Mouse (Mus musculus) stomach, embryonic 15.5 days (tissue): ENCODE measurements around the gene Kank4. TPM values are rescaled to one million over a fixed set of nuclear protein-coding genes. Genes with fewer than 3 reads are reported as not detected.

Experiments
- ATAC-seq: fragments of 200-750 bp; cut with Nextera tagmentation; 2 replicates; pipeline ENCODE4 v1.8.0; 2017; ENCODE audit warnings: low read depth, moderate number of reproducible peaks, moderate TSS enrichment; ENCODE audit not compliant: insufficient read depth, low FRiP score
- H3K27ac ChIP-seq: fragments of 300-500 bp; sonication (generic); 2 replicates; pipeline ENCODE4 v1.5.1; 2015; ENCODE audit warnings: mild to moderate bottlenecking, inconsistent platforms
- H3K27me3 ChIP-seq: fragments of 300-500 bp; sonication (generic); replicated peaks from 2 replicates; pipeline ENCODE4 v1.6.1; 2015; ENCODE audit warnings: inconsistent platforms
- H3K36me3 ChIP-seq: fragments of 300-500 bp; sonication (generic); 2 replicates; pipeline ENCODE4 v1.6.1; 2015; ENCODE audit warnings: inconsistent platforms
- H3K4me1 ChIP-seq: fragments of 300-500 bp; sonication (generic); 2 replicates; pipeline ENCODE4 v1.6.1; 2015; ENCODE audit warnings: inconsistent platforms
- H3K4me2 ChIP-seq: fragments of 300-500 bp; sonication (generic); 2 replicates; pipeline ENCODE4 v1.6.1; 2015; ENCODE audit warnings: mild to moderate bottlenecking, inconsistent platforms
- H3K4me3 ChIP-seq: fragments of 300-500 bp; sonication (generic); replicated peaks from 2 replicates; pipeline ENCODE4 v1.5.1; 2015; ENCODE audit warnings: inconsistent platforms
- H3K9ac ChIP-seq: fragments of 300-500 bp; sonication (generic); 2 replicates; pipeline ENCODE4 v1.6.1; 2015; ENCODE audit warnings: inconsistent platforms
- H3K9me3 ChIP-seq: fragments of 300-500 bp; sonication (generic); 2 replicates; pipeline ENCODE4 v1.6.1; 2016; ENCODE audit warnings: inconsistent platforms
- WGBS: fragments of 180-500 bp; shearing (Covaris S2); methylation state at CpG from one replicate; pipeline ENCODE4 v1.1.7; 2015; 5-methylcytosine and 5-hydroxymethylcytosine counted together
- polyA plus RNA-seq: library from polyadenylated mRNA; unstranded; fragments of >200 nt; fragmentation: Nextera tagmentation; extraction: Ambion mirVana; gene quantifications from 2 replicates; pipeline ENCODE4 v1.2.1, GENCODE M21; 2015

Kank4 gene
- polyA plus RNA-seq, 1 experiment from 2014 or later = 1.7 TPM

DNA sequence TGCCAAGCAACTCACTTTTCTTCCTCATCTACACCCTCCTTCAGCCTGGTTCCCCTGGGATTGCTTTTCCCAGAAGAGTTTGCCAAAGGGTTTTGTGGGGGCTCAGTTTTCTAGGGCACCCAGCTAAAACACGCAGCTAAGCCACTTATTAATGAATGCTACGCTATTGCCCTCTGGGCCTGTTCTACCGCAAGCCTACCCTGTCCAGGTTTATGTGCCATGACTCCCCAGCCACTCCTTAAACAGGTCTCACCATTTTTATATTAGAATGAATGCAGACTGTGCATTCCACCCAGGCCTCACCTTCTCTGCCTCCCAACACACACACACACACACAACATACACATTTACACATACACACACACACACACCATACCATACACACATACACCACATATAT is 5.7 kb upstream of the Kank4 start:
- Histone ChIP-seq H3K4me2 (no peak overlapping the region), H3K4me1 (peaks cover 6% of the 10 kb centered on the region; the same call in 1 of the 2 replicates), H3K9ac (no peak overlapping the region), H3K27me3 (no peaks in the 10 kb centered on the region), H3K36me3 (no peaks in the 10 kb centered on the region), H3K4me3 (no peak overlapping the region), H3K27ac (no peak overlapping the region), H3K9me3 (no peaks in the 10 kb centered on the region)
- WGBS = 68% methylated on average over 3 of the region's 3 CpGs
- ATAC-seq = no peak

GRCm38 (mm10) chr4:98822478-98822877 is 5.1 kb upstream of the Kank4 start:
- Histone ChIP-seq H3K4me3 (no peak overlapping the region), H3K36me3 (no peaks in the 10 kb centered on the region), H3K4me2 (no peak overlapping the region), H3K27ac (no peak overlapping the region), H3K4me1 (peaks cover 6% of the 10 kb centered on the region; the same call in 1 of the 2 replicates), H3K9me3 (no peaks in the 10 kb centered on the region), H3K9ac (no peak overlapping the region), H3K27me3 (no peaks in the 10 kb centered on the region)
- ATAC-seq = no peak
- WGBS = 60% methylated on average over 3 of the region's 3 CpGs

GRCm38 (mm10) chr4:98819216-98819755 is 1.9 kb upstream of the Kank4 start:
- H3K27ac ChIP-seq = no peak overlapping the region
- no peaks in the 10 kb centered on the region for H3K27me3 ChIP-seq
- no peak overlapping the region for H3K4me2 ChIP-seq
- WGBS = 69% methylated on average over 10 of the region's 10 CpGs
- no peak for ATAC-seq
- no peak overlapping the region for H3K4me3 ChIP-seq
- H3K4me1 ChIP-seq = peaks cover 13% of the 10 kb centered on the region
- no peaks in the 10 kb centered on the region for H3K9me3 ChIP-seq
- no peaks in the 10 kb centered on the region for H3K36me3 ChIP-seq
- no peak overlapping the region for H3K9ac ChIP-seq

DNA sequence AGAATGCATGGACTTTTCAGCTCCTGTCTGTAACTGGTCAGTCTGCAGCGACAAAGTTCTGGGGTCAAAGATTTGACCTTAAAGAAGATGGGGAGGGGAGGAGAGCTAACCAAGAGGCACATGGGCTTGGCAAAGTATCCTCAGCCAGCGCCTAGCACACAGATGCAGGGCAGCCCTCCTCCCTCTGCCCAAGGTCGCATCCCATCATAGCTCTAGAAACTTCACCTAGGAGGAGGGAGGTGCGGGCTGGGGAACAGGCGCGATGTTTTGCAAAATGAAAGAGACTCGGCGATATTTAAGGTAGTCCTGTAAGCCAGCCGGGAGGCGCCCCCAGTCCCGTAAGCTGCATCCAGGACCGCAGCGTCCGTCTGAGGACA is 542 bp downstream of the Kank4 start:
- H3K9ac ChIP-seq = peak overlapping the region; percentile 56; the same call in 1 of the 2 replicates
- H3K36me3 ChIP-seq = no peaks in the 10 kb centered on the region
- H3K9me3 ChIP-seq = no peaks in the 10 kb centered on the region
- peak overlapping the region; percentile 52; the same call in 1 of the 2 replicates for H3K27ac ChIP-seq
- peak overlapping the region; percentile 99 for H3K4me2 ChIP-seq
- H3K4me3 ChIP-seq = peak overlapping the region; percentile 67
- H3K4me1 ChIP-seq = peaks cover 13% of the 10 kb centered on the region
- no peak for ATAC-seq
- H3K27me3 ChIP-seq = no peaks in the 10 kb centered on the region
- 4% methylated on average over 14 of the region's 14 CpGs for WGBS

DNA sequence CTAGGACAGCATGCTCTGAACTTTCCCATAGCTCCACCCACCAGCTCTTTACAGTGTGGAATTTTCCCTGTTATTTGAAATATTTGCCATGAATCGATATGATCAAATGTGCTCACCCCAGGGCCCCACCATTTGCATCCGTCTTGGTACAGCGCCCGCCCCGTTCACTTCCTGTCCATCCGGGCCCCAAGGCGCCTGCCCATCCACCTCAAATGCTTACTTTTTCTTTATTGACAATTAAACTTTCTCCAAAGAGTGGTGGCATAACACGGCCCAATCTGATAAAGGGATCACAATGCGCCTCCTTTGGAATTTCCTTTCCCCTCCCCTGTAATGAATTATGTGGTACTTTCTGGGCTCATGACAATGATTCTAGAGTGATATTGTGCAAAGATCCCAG is 11.0 kb downstream of the Kank4 start:
- no peak for ATAC-seq
- no peaks in the 10 kb centered on the region for H3K9me3 ChIP-seq
- 75% methylated on average over 9 of the region's 9 CpGs for WGBS
- no peaks in the 10 kb centered on the region for H3K27me3 ChIP-seq
- no peak overlapping the region for H3K9ac ChIP-seq
- peaks cover 3% of the 10 kb centered on the region; the same call in 1 of the 2 replicates for H3K4me1 ChIP-seq
- no peak overlapping the region for H3K4me2 ChIP-seq
- no peak overlapping the region for H3K27ac ChIP-seq
- no peak overlapping the region for H3K4me3 ChIP-seq
- no peaks in the 10 kb centered on the region for H3K36me3 ChIP-seq

DNA sequence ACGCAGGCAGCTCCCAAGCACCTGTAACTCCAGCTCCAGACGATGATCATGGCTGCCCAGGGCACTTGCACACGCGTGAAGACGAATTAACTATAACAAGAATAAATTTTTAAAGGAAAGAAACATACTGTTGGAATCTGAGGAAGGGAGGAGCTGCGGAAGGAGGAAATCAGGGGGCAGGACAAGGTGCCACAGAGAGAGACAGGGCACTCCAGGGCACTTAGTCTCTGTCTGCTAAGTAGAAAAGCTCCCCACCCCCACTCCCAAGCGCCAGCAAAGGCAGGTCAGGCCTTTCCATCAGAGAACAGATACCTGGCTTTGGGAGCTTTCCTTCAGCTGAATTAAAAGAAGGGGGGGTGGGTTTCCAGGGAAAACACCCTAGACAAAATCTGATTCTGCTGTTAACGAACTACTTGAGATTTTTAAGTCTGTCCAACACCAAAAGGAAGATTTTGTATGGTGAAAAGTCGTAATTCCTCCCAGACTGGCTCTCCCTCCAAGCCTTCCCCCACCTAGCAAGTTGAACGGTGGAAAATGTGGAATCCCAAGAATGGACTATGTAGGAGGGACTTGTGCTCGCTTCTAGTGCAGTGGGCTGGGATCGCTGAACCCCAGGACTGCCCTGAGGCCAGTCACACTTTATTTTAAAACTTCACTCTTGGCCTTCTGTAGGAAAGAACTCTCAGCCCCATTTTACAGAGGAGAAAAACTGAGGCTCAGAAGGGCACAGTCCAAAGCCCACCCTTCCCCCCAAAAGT is 11.9 kb downstream of the Kank4 start:
- Histone ChIP-seq H3K36me3 (no peaks in the 10 kb centered on the region), H3K4me1 (peaks cover 3% of the 10 kb centered on the region; the same call in 1 of the 2 replicates), H3K27me3 (no peaks in the 10 kb centered on the region), H3K4me3 (no peak overlapping the region), H3K9me3 (no peaks in the 10 kb centered on the region), H3K27ac (no peak overlapping the region), H3K4me2 (no peak overlapping the region), H3K9ac (no peak overlapping the region)
- 57% methylated on average over 12 of the region's 12 CpGs for WGBS
- ATAC-seq = no peak

- Histone ChIP-seq H3K9ac (no peak overlapping the region), H3K4me1 (peaks cover 3% of the 10 kb centered on the region; the same call in 1 of the 2 replicates), H3K36me3 (no peaks in the 10 kb centered on the region), H3K27ac (no peak overlapping the region), H3K9me3 (no peaks in the 10 kb centered on the region), H3K4me2 (no peak overlapping the region), H3K27me3 (no peaks in the 10 kb centered on the region), H3K4me3 (no peak overlapping the region)
- 74% methylated on average over 7 of the region's 7 CpGs for WGBS
- ATAC-seq = no peak
Measured at GRCm38 (mm10) chr4:98804476-98805134, 12.7 kb downstream of the Kank4 start.

DNA sequence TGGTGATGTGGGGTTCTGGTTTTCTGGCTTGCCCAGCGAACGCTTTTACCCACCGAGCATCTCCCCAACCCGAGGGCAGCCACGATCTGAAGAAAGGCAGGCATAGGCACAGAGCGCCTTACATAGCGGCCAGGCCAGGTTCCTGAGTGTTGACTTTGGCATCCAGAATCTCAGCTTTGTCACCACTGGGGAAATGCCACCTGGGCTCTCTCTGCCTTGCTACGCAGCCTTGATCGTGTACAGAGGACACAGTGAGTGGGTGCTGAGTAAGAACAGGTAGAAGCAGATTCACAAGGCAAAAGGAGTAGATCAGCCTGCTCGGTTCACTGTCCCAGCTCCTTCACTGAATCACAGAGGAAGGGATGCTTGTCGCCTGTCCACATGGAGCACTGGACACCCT is 15.6 kb downstream of the Kank4 start:
- WGBS = 85% methylated on average over 11 of the region's 11 CpGs
- H3K4me1 ChIP-seq = peaks cover 12% of the 10 kb centered on the region; the same call in 1 of the 2 replicates
- no peaks in the 10 kb centered on the region for H3K36me3 ChIP-seq
- H3K4me3 ChIP-seq = no peak overlapping the region
- ATAC-seq = no peak
- H3K9me3 ChIP-seq = no peaks in the 10 kb centered on the region
- H3K27me3 ChIP-seq = no peaks in the 10 kb centered on the region
- H3K27ac ChIP-seq = no peak overlapping the region
- no peak overlapping the region for H3K9ac ChIP-seq
- H3K4me2 ChIP-seq = no peak overlapping the region

DNA sequence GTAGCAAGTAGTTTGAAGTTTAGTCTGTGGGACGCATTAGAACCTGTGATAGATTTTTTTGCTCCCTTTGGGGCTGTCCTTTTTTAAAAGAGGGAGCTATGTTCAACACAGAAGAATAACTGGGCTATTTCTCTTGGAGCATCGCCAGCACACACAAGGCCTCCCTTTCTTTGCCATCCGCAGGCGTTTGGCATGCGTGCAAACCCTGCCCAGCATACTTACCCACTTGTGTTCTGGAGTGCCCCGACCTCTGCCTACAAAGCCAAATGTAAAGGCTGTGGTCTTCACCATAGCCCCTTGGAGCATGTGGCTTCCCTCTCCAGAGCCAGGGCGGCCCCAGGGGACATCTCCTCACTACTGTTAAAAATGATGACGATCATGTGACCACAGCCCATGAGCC is 16.5 kb downstream of the Kank4 start:
- Histone ChIP-seq H3K4me2 (no peak overlapping the region), H3K36me3 (no peaks in the 10 kb centered on the region), H3K9ac (no peak overlapping the region), H3K27me3 (no peaks in the 10 kb centered on the region), H3K4me1 (peaks cover 11% of the 10 kb centered on the region; the same call in 1 of the 2 replicates), H3K4me3 (no peak overlapping the region), H3K9me3 (no peaks in the 10 kb centered on the region), H3K27ac (no peak overlapping the region)
- WGBS = 79% methylated on average over 8 of the region's 8 CpGs
- no peak for ATAC-seq

DNA sequence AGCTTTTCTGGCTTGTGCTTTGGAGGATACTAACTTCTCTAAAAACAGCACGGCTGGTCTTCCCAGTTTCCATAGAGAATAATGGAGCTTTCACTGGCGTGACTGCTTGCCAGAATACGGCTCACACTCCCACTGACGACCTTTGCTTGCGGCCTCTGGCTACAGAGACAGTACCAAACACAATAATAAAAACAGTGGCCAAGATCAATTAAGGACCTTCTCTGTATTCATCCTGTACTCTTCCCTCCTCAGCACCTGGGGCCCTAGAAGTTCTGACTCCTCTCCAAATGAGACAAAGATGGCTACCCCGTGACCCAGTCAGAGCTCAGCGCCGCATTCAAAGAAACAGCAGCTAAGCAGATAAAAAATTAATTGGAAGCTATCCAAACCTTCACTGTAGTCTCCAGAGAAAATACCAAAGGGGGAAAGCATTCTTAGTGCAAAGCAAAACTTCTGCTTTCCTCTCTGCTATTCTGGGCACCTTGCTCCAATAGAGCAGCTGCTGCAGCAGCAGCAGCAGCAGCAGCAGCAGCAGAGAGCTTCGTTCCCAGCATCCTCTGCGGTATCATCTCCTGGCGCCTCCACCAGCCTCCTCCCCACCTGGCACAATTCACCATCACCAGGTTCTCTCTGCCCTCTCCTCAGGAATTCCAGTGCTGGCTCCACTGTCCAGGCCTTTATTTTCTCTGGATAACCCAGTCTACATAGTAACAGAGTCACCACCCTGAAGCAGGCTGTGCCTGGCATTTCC is 20.6 kb downstream of the Kank4 start:
- H3K9ac ChIP-seq = no peak overlapping the region
- H3K27ac ChIP-seq = peak overlapping the region; percentile 73
- H3K4me1 ChIP-seq = peaks cover 11% of the 10 kb centered on the region; the same call in 1 of the 2 replicates
- WGBS = 51% methylated on average over 11 of the region's 11 CpGs
- H3K9me3 ChIP-seq = no peaks in the 10 kb centered on the region
- 0 out of 2 replicates have a peak overlapping the region, but pooled peaks have one; percentile 0 for H3K4me2 ChIP-seq
- ATAC-seq = peak; percentile 54
- no peaks in the 10 kb centered on the region for H3K36me3 ChIP-seq
- no peaks in the 10 kb centered on the region for H3K27me3 ChIP-seq
- no peak overlapping the region for H3K4me3 ChIP-seq

- Histone ChIP-seq H3K9ac (no peak overlapping the region), H3K4me3 (no peak overlapping the region), H3K27ac (no peak overlapping the region), H3K36me3 (no peaks in the 10 kb centered on the region), H3K9me3 (no peaks in the 10 kb centered on the region), H3K4me1 (peaks cover 13% of the 10 kb centered on the region), H3K27me3 (no peaks in the 10 kb centered on the region), H3K4me2 (no peak overlapping the region)
- ATAC-seq = no peak
- 66% methylated on average over 2 of the region's 2 CpGs for WGBS
Measured at GRCm38 (mm10) chr4:98795241-98795640, 22.1 kb downstream of the Kank4 start.
